Mouse (Mus musculus) megakaryocyte, embryonic 14.5 days (primary cell): ENCODE results near the gene Apol8.
"Not testable (repeated sequence)": the region's sequence is repeated elsewhere in the genome, so short reads cannot be mapped to it uniquely, and the experiment has no call there.

ENCODE experiments used
- FLI1 ChIP-seq: IDR thresholded peaks from 2 replicates; pipeline ENCODE4 v1.6.1; 2012; ENCODE audit warnings: low read length, inconsistent platforms, mixed read lengths
- GATA1 ChIP-seq: IDR thresholded peaks from 3 replicates; pipeline ENCODE4 v1.6.1; 2012; ENCODE audit warnings: mixed read lengths, low read length, inconsistent platforms, borderline replicate concordance

- TF ChIP-seq GATA1, FLI1: not testable (repeated sequence)
Measured at GRCm38 (mm10) chr15:77727745-77728144, 29.1 kb downstream of the Apol8 start.
